ENCODE assay signal across 8 mouse cellular contexts in the genomic region with DNA sequence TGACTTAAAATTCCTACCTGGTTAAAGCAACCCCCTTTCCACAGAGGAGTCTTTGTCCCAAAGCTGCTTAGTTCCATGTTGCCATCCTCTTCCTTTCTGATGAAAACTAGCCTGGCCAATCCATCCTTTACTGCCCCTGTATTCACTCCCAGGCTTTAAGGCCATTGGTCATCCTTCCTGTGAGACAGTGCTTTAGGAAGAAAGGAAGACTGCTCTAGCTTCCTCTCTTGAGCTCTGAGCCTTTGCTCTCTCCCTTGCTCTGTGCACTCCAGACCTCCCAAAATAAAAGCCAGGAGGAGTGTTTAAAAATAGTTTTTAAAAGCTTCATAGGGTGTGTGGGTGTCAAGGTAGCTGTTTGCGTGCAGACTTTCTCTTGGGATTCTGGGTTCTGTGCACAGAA. TPM values are rescaled to one million over a fixed set of nuclear protein-coding genes. Genes with fewer than 3 reads are reported as not detected.
DNase-seq lines count a peak whose midpoint lies in the region; ATAC-seq and TF ChIP-seq lines count a peak whose summit lies in the region.

No protein-coding gene starts in this region.

- DNase-seq in embryo, embryonic 10 days (ENCODE audit: low spot score), result peak; percentile 33
- no peak for DNase-seq in embryo, embryonic 9.5 days (ENCODE audit: extremely low spot score)
- DNase-seq in testis, postnatal 14 days (ENCODE audit: low spot score), result no peak
- no peak for DNase-seq in liver, embryonic 13.5 days
- DNase-seq in ovary, postnatal 36 days (ENCODE audit: low spot score), result no peak
- DNase-seq in adrenal gland, adult 2 months, result no peak

- no peak overlapping the region for H3K9ac ChIP-seq in liver, embryonic 13.5 days

- no peaks in the 10 kb centered on the region for H3K36me3 ChIP-seq in testis, adult 2 months (ENCODE audit: control insufficient read depth, insufficient read depth, low read length)
- no peaks in the 10 kb centered on the region for H3K36me3 ChIP-seq in liver, embryonic 13.5 days

- H3K9me3 ChIP-seq in liver, embryonic 13.5 days (replicated peaks), result no peaks in the 10 kb centered on the region

- peaks cover 10% of the 10 kb centered on the region for H3K4me1 ChIP-seq in testis, adult 2 months (ENCODE audit: control insufficient read depth, insufficient read depth, low read length)
- H3K4me1 ChIP-seq in liver, embryonic 13.5 days (replicated peaks), result peaks cover 10% of the 10 kb centered on the region; the same call in 1 of the 2 replicates

- WGBS in liver, embryonic 13.5 days (ENCODE audit: insufficient replicate concordance), result 30% methylated on average over 1 of the region's 1 CpGs

- H3K4me2 ChIP-seq in liver, embryonic 13.5 days, result peak overlapping the region; percentile 61

- ATAC-seq in liver, embryonic 13.5 days (ENCODE audit: low read depth), result no peak
- ATAC-seq in CD4-positive, CD25-positive, alpha-beta regulatory T cell, adult 4 months, result no peak

- no peak for TF ChIP-seq POLR2A in testis, adult 2 months (IDR thresholded peaks at IDR 0.05; ENCODE audit: control insufficient read depth, low read depth, low read length)

- H3K4me3 ChIP-seq in testis, adult 2 months (ENCODE audit: control insufficient read depth, low read depth, low read length), result no peak overlapping the region
- H3K4me3 ChIP-seq in liver, embryonic 13.5 days (replicated peaks), result no peak overlapping the region; the same call in 1 of the 2 replicates

- no peak for TF ChIP-seq CTCF in testis, adult 2 months (IDR thresholded peaks at IDR 0.05; ENCODE audit: control insufficient read depth, insufficient read depth, insufficient replicate concordance, low read depth, low read length)

- peak overlapping the region; percentile 87 for H3K27ac ChIP-seq in testis, adult 2 months (ENCODE audit: control insufficient read depth, insufficient read depth, low read depth, low read length)
- H3K27ac ChIP-seq in liver, embryonic 13.5 days, result no peak overlapping the region

- no peaks in the 10 kb centered on the region; the same call in 1 of the 2 replicates for H3K27me3 ChIP-seq in testis, adult 2 months (ENCODE audit: control insufficient read depth, insufficient read depth, low read length)
- H3K27me3 ChIP-seq in liver, embryonic 13.5 days, result peaks cover 41% of the 10 kb centered on the region

RNA-seq across cellular contexts. Expression of a gene that starts 14.8 kb away (rescaled TPM):
- 173 and 197 TPM in 2 replicates for polyA plus RNA-seq in testis, adult 2 months (2012; rRNA removed)
- 7.6 and 9.1 TPM in 2 replicates for polyA plus RNA-seq in liver, embryonic 13.5 days (2015; fragmentation: Nextera tagmentation; extraction: Ambion mirVana)
- 100 to 1,000 TPM; 221 to 236 TPM for total RNA-seq in adrenal gland, adult 2 months (2021)
- polyA plus RNA-seq in adrenal gland, adult 2 months (2012; rRNA removed), result 61.6 and 97.6 TPM in 2 replicates
- 10 to 100 TPM in 1 of 2 experiments, 1 to 10 TPM in 1; 9.8 to 16.3 TPM for polyA plus RNA-seq in CD4-positive, CD25-positive, alpha-beta regulatory T cell, adult 4 months (2017; shearing (Covaris generic))
